Mouse (Mus musculus) testis, adult 2 months (tissue): Measurements from ENCODE around the gene Tmem183a.

ENCODE experiments used
- CTCF ChIP-seq: fragments of 200-500 bp; IDR thresholded peaks from 2 replicates; pipeline ENCODE4 v1.5.1; 2012; ENCODE audit warnings: low read depth, mild to moderate bottlenecking, inconsistent platforms, low read length, moderate library complexity; ENCODE audit not compliant: control insufficient read depth, insufficient read depth, insufficient replicate concordance
- POLR2A ChIP-seq: fragments of 200-500 bp; IDR thresholded peaks from 2 replicates; pipeline ENCODE4 v1.6.1; 2012; ENCODE audit warnings: low read depth, mild to moderate bottlenecking, inconsistent platforms, low read length, moderate library complexity; ENCODE audit not compliant: control insufficient read depth

GRCm38 (mm10) chr1:134316361-134316760 lies 45.4 kb downstream of the Tmem183a start:
- TF ChIP-seq CTCF = no peak
- TF ChIP-seq POLR2A = no peak
